ENCODE assay signal across 8 mouse cellular contexts in the genomic region with DNA sequence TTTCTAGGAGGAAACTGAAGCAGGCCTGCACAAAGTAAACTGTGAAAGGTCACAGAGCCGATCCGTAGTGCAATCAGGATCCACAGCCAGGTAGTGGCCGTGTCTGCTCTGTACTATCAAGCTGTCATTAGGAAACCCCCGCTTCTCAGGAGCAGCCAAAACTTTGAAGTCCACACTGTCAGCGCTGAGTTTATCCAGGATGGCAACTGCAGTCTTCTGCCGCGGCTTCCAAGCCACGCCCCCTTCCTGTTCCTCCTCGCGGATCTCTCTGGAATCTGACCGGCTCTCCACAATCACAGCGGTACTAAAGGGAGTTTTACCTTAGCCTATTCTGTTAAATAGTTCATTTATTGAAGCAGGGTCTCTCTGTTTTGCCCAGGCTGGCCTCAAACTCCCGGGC. TPM values are rescaled to one million over a fixed set of nuclear protein-coding genes. Genes with fewer than 3 reads are reported as not detected.
A peak's percentile ranks its signal among the peaks of the same experiment; 100 is the strongest.
DNase-seq lines count a peak whose midpoint lies in the region; ATAC-seq and TF ChIP-seq lines count a peak whose summit lies in the region.

No protein-coding gene starts in this region.

- H3K9ac ChIP-seq in embryonic facial prominence, embryonic 12.5 days = no peak overlapping the region
- H3K9ac ChIP-seq in hindbrain, postnatal 0 days (replicated peaks; ENCODE audit: low read length) = no peak overlapping the region
- no peak overlapping the region for H3K9ac ChIP-seq in liver, embryonic 12.5 days
- H3K9ac ChIP-seq in stomach, embryonic 15.5 days = no peak overlapping the region

- H3K27me3 ChIP-seq in embryonic facial prominence, embryonic 12.5 days = peaks cover 93% of the 10 kb centered on the region
- H3K27me3 ChIP-seq in hindbrain, postnatal 0 days (ENCODE audit: insufficient read depth, low read length) = peaks cover 52% of the 10 kb centered on the region
- H3K27me3 ChIP-seq in liver, embryonic 12.5 days (replicated peaks) = peaks cover 88% of the 10 kb centered on the region
- peaks cover 35% of the 10 kb centered on the region for H3K27me3 ChIP-seq in stomach, embryonic 15.5 days (replicated peaks)

- 2% methylated on average over 13 of the region's 13 CpGs for WGBS in embryonic facial prominence, embryonic 12.5 days
- WGBS in hindbrain, postnatal 0 days = 4% methylated on average over 13 of the region's 13 CpGs
- WGBS in liver, embryonic 12.5 days (ENCODE audit: insufficient replicate concordance) = 6% methylated on average over 13 of the region's 13 CpGs
- 2% methylated on average over 13 of the region's 13 CpGs for WGBS in stomach, embryonic 15.5 days

- no peak for TF ChIP-seq CTCF in hindbrain, postnatal 0 days (IDR thresholded peaks at IDR 0.05; ENCODE audit: low read depth)

- no peaks in the 10 kb centered on the region for H3K36me3 ChIP-seq in embryonic facial prominence, embryonic 12.5 days
- no peaks in the 10 kb centered on the region for H3K36me3 ChIP-seq in hindbrain, postnatal 0 days (ENCODE audit: insufficient read depth, low read length)
- H3K36me3 ChIP-seq in liver, embryonic 12.5 days = no peaks in the 10 kb centered on the region
- H3K36me3 ChIP-seq in stomach, embryonic 15.5 days = no peaks in the 10 kb centered on the region

- no peaks in the 10 kb centered on the region for H3K9me3 ChIP-seq in embryonic facial prominence, embryonic 12.5 days
- H3K9me3 ChIP-seq in hindbrain, postnatal 0 days (ENCODE audit: low read length) = no peaks in the 10 kb centered on the region
- H3K9me3 ChIP-seq in liver, embryonic 12.5 days (replicated peaks) = no peaks in the 10 kb centered on the region
- H3K9me3 ChIP-seq in stomach, embryonic 15.5 days = no peaks in the 10 kb centered on the region

- H3K4me2 ChIP-seq in embryonic facial prominence, embryonic 12.5 days (replicated peaks) = peak overlapping the region; percentile 36
- 0 out of 2 replicates have a peak overlapping the region, but pooled peaks have one; percentile 16 for H3K4me2 ChIP-seq in hindbrain, postnatal 0 days (ENCODE audit: low read depth, low read length)
- peak overlapping the region; percentile 31; the same call in 1 of the 2 replicates for H3K4me2 ChIP-seq in liver, embryonic 12.5 days
- H3K4me2 ChIP-seq in stomach, embryonic 15.5 days = peak overlapping the region; percentile 43

- ATAC-seq in embryonic facial prominence, embryonic 12.5 days (ENCODE audit: insufficient number of reproducible peaks, insufficient read depth, low FRiP score, low TSS enrichment) = no peak
- no peak for ATAC-seq in hindbrain, postnatal 0 days
- ATAC-seq in liver, embryonic 12.5 days = no peak
- ATAC-seq in stomach, embryonic 15.5 days (ENCODE audit: insufficient read depth, low FRiP score, low read depth) = no peak; the same call in 1 of the 2 replicates

- peak; percentile 56 for DNase-seq in adrenal gland, adult 2 months
- DNase-seq in hindbrain, postnatal 0 days (ENCODE audit: low spot score) = no peak
- no peak for DNase-seq in left cerebral cortex, adult 18-20 months (ENCODE audit: low spot score in 2 of 2)
- no peak for DNase-seq in spleen, adult 18-20 months
- no peak for DNase-seq in cerebellum, adult 18-20 months

- 0 out of 2 replicates have a peak overlapping the region, but pooled peaks have one; percentile 15 for H3K4me3 ChIP-seq in embryonic facial prominence, embryonic 12.5 days
- no peak overlapping the region for H3K4me3 ChIP-seq in hindbrain, postnatal 0 days (ENCODE audit: low read length)
- H3K4me3 ChIP-seq in liver, embryonic 12.5 days = no peak overlapping the region
- peak overlapping the region; percentile 9; the same call in 1 of the 2 replicates for H3K4me3 ChIP-seq in stomach, embryonic 15.5 days (replicated peaks)

- 0 out of 2 replicates have a peak, but pooled peaks cover 3% of the 10 kb centered on the region for H3K4me1 ChIP-seq in embryonic facial prominence, embryonic 12.5 days
- no peaks in the 10 kb centered on the region for H3K4me1 ChIP-seq in hindbrain, postnatal 0 days (ENCODE audit: insufficient read depth, low read length)
- 0 out of 2 replicates have a peak, but pooled peaks cover 4% of the 10 kb centered on the region for H3K4me1 ChIP-seq in liver, embryonic 12.5 days
- peaks cover 5% of the 10 kb centered on the region; the same call in 1 of the 2 replicates for H3K4me1 ChIP-seq in stomach, embryonic 15.5 days

- no peak overlapping the region for H3K27ac ChIP-seq in embryonic facial prominence, embryonic 12.5 days
- H3K27ac ChIP-seq in hindbrain, postnatal 0 days = no peak overlapping the region
- H3K27ac ChIP-seq in liver, embryonic 12.5 days = no peak overlapping the region
- no peak overlapping the region for H3K27ac ChIP-seq in stomach, embryonic 15.5 days

RNA-seq across cellular contexts. Expression of a gene that starts 27.3 kb away (rescaled TPM):
- total RNA-seq in adrenal gland, adult 2 months (2021) = not detected
- polyA plus RNA-seq in adrenal gland, adult 2 months (2012; rRNA removed) = not detected in 2 replicates
- polyA plus RNA-seq in embryonic facial prominence, embryonic 12.5 days (2016; fragmentation: Nextera tagmentation; extraction: Ambion mirVana) = 3.6 and 3.9 TPM in 2 replicates
- not detected in 2 replicates for total RNA-seq in hindbrain, postnatal 0 days (2014; rRNA removed)
- not detected in 2 replicates for polyA plus RNA-seq in hindbrain, postnatal 0 days (2015; fragmentation: Nextera tagmentation; extraction: Ambion mirVana)
- polyA plus RNA-seq in liver, embryonic 12.5 days (2016; fragmentation: Nextera tagmentation; extraction: Ambion mirVana) = 0.33 and 1.2 TPM in 2 replicates
- 26.3 and 31.4 TPM in 2 replicates for polyA plus RNA-seq in stomach, embryonic 15.5 days (2015; fragmentation: Nextera tagmentation; extraction: Ambion mirVana)
- total RNA-seq in left cerebral cortex, adult 18-20 months (2021) = not detected

Comparison
In these comparisons a context has a peak if more than half of its experiments do, and no peak if none do; other contexts are left out.
1. H3K4me3 ChIP-seq: peak in embryonic facial prominence, embryonic 12.5 days (single experiment) and stomach, embryonic 15.5 days (single experiment); none in hindbrain, postnatal 0 days (single experiment) and liver, embryonic 12.5 days (single experiment).
2. Peak in every context shown above with its lines, with median percentiles within 50 percentile points of each other: H3K4me2 ChIP-seq.